Mouse (Mus musculus) liver, embryonic 11.5 days (tissue): ENCODE results near the gene Chpf. TPM values are rescaled to one million over a fixed set of nuclear protein-coding genes. Genes with fewer than 3 reads are reported as not detected.
A peak's percentile ranks its signal among the peaks of the same experiment; 100 is the strongest.

Experiments used
- ATAC-seq: fragments of 200-750 bp; cut with Nextera tagmentation; replicated peaks from 2 replicates; pipeline ENCODE4 v1.8.0; 2017; ENCODE audit warnings: moderate number of reproducible peaks, mild to moderate bottlenecking, moderate TSS enrichment, moderate library complexity; ENCODE audit not compliant: low FRiP score
- DNase-seq: peaks from one replicate; pipeline ENCODE4 v3.0.0-alpha.2; 2017; ENCODE audit warnings: low spot score
- H3K27ac ChIP-seq: fragments of 300-500 bp; sonication (generic); 2 replicates; pipeline ENCODE4 v1.5.1; 2014; ENCODE audit warnings: mild to moderate bottlenecking, low read depth, low read length, control low read depth
- H3K27me3 ChIP-seq: fragments of 300-500 bp; sonication (generic); replicated peaks from 2 replicates; pipeline ENCODE4 v1.6.1; 2014; ENCODE audit warnings: low read length, mixed read lengths; ENCODE audit not compliant: control insufficient read depth, insufficient read depth
- H3K36me3 ChIP-seq: fragments of 300-500 bp; sonication (generic); 2 replicates; pipeline ENCODE4 v1.6.1; 2014; ENCODE audit warnings: mild to moderate bottlenecking, low read length, moderate library complexity, mixed read lengths; ENCODE audit not compliant: control insufficient read depth, insufficient read depth
- H3K4me1 ChIP-seq: fragments of 300-500 bp; sonication (generic); replicated peaks from 2 replicates; pipeline ENCODE4 v1.6.1; 2014; ENCODE audit warnings: low read length, mixed read lengths; ENCODE audit not compliant: control insufficient read depth, insufficient read depth
- H3K4me2 ChIP-seq: fragments of 300-500 bp; sonication (generic); 2 replicates; pipeline ENCODE4 v1.6.1; 2014; ENCODE audit warnings: mild to moderate bottlenecking, control low read depth, moderate library complexity
- H3K4me3 ChIP-seq: fragments of 300-500 bp; sonication (generic); 2 replicates; pipeline ENCODE4 v1.5.1; 2014; ENCODE audit warnings: low read depth, low read length, control low read depth
- H3K9ac ChIP-seq: fragments of 300-500 bp; sonication (generic); 2 replicates; pipeline ENCODE4 v1.6.1; 2014; ENCODE audit warnings: low read depth, low read length, control low read depth
- H3K9me3 ChIP-seq: fragments of 300-500 bp; sonication (generic); 2 replicates; pipeline ENCODE4 v1.6.1; 2016; ENCODE audit warnings: low read length, inconsistent platforms, mixed read lengths; ENCODE audit not compliant: control insufficient read depth
- WGBS: fragments of 180-500 bp; shearing (Covaris S2); extraction: QIAGEN DNeasy Blood & Tissue Kit; methylation state at CpG from one replicate; pipeline ENCODE4 v1.1.7; 2014; 5-methylcytosine and 5-hydroxymethylcytosine counted together
- polyA plus RNA-seq: library from polyadenylated mRNA; unstranded; fragments of >200 nt; fragmentation: Nextera tagmentation; extraction: Ambion mirVana; gene quantifications from 2 replicates; pipeline ENCODE4 v1.2.1, GENCODE M21; 2014

Gene Chpf
- polyA plus RNA-seq, 1 experiment from 2014 or later: 17.9 TPM

- H3K4me2 ChIP-seq: no peak overlapping the region
- H3K4me1 ChIP-seq: peaks cover 22% of the 10 kb centered on the region
- DNase-seq (no peak), ATAC-seq (no peak)
- no peaks in the 10 kb centered on the region for H3K36me3 ChIP-seq
- no peak overlapping the region for H3K9ac ChIP-seq
- no peaks in the 10 kb centered on the region for H3K9me3 ChIP-seq
- H3K4me3 ChIP-seq: no peak overlapping the region
- WGBS: 59% methylated on average over 4 of the region's 4 CpGs
- H3K27ac ChIP-seq: peak overlapping the region; percentile 73
- peaks cover 25% of the 10 kb centered on the region for H3K27me3 ChIP-seq
Observed at GRCm38 (mm10) chr1:75511437-75512210, 32.5 kb upstream of the Chpf start.

- ATAC-seq: no peak
- H3K27ac ChIP-seq: no peak overlapping the region
- H3K4me2 ChIP-seq: no peak overlapping the region
- H3K9ac ChIP-seq: no peak overlapping the region
- H3K4me3 ChIP-seq: no peak overlapping the region
- DNase-seq: no peak
- no peaks in the 10 kb centered on the region for H3K9me3 ChIP-seq
- 52% methylated on average over 5 of the region's 5 CpGs for WGBS
- no peaks in the 10 kb centered on the region for H3K36me3 ChIP-seq
- H3K4me1 ChIP-seq: peaks cover 27% of the 10 kb centered on the region
- peaks cover 40% of the 10 kb centered on the region for H3K27me3 ChIP-seq
Observed at GRCm38 (mm10) chr1:75510154-75510553, 31.0 kb upstream of the Chpf start.

- Histone ChIP-seq H3K27me3 (peaks cover 46% of the 10 kb centered on the region), H3K27ac (no peak overlapping the region), H3K9me3 (no peaks in the 10 kb centered on the region), H3K36me3 (no peaks in the 10 kb centered on the region), H3K4me1 (peaks cover 27% of the 10 kb centered on the region), H3K4me3 (no peak overlapping the region), H3K9ac (no peak overlapping the region), H3K4me2 (no peak overlapping the region)
- no peak for ATAC-seq
- WGBS: 48% methylated on average over 20 of the region's 20 CpGs
- DNase-seq: no peak
Observed at GRCm38 (mm10) chr1:75509586-75509985, 30.5 kb upstream of the Chpf start.

- WGBS: 45% methylated on average over 10 of the region's 10 CpGs
- Histone ChIP-seq H3K27ac (peak within 1 kb of the TSS; percentile 92), H3K4me3 (peak within 1 kb of the TSS; percentile 69), H3K36me3 (no peaks in the 10 kb centered on the region), H3K4me1 (peaks cover 29% of the 10 kb centered on the region), H3K9me3 (no peaks in the 10 kb centered on the region), H3K27me3 (peaks cover 55% of the 10 kb centered on the region), H3K4me2 (peak within 1 kb of the TSS; percentile 68), H3K9ac (peak within 1 kb of the TSS; percentile 80)
- DNase-seq (no peak), ATAC-seq (no peak)
Observed at GRCm38 (mm10) chr1:75507006-75507405, 27.9 kb upstream of the Chpf start, which contains the start of gene Inha. Gene Inha (plus strand): TSS chr1:75507077.

GRCm38 (mm10) chr1:75505956-75506831, 27.1 kb upstream of the Chpf start, which contains the start of gene Obsl1:
Gene Obsl1 (minus strand): TSS chr1:75506452.
- under 1% methylated on average over 65 of the region's 65 CpGs for WGBS
- DNase-seq: peak; percentile 77
- Histone ChIP-seq H3K36me3 (peaks cover 5% of the 10 kb centered on the region; the same call in 1 of the 2 replicates), H3K27me3 (peaks cover 55% of the 10 kb centered on the region), H3K9me3 (no peaks in the 10 kb centered on the region), H3K4me3 (peak within 1 kb of the TSS; percentile 69), H3K4me1 (peaks cover 21% of the 10 kb centered on the region), H3K9ac (peak within 1 kb of the TSS; percentile 80), H3K4me2 (peak within 1 kb of the TSS; percentile 68), H3K27ac (peak within 1 kb of the TSS; percentile 92)
- ATAC-seq: peak; percentile 75

GRCm38 (mm10) chr1:75505159-75505955, 26.2 kb upstream of the Chpf start:
- H3K9me3 ChIP-seq: no peaks in the 10 kb centered on the region
- H3K9ac ChIP-seq: peak overlapping the region; percentile 80
- H3K4me3 ChIP-seq: peak overlapping the region; percentile 69
- peak overlapping the region; percentile 92 for H3K27ac ChIP-seq
- peaks cover 6% of the 10 kb centered on the region; the same call in 1 of the 2 replicates for H3K36me3 ChIP-seq
- peaks cover 55% of the 10 kb centered on the region for H3K27me3 ChIP-seq
- WGBS: 1% methylated on average over 83 of the region's 84 CpGs
- DNase-seq (peak; percentile 56), ATAC-seq (0 out of 2 replicates have a peak, but pooled peaks have one; percentile 27)
- peak overlapping the region; percentile 68 for H3K4me2 ChIP-seq
- peaks cover 15% of the 10 kb centered on the region for H3K4me1 ChIP-seq

GRCm38 (mm10) chr1:75504256-75505045, 25.3 kb upstream of the Chpf start:
- Histone ChIP-seq H3K4me3 (peak overlapping the region; percentile 69), H3K4me1 (peaks cover 15% of the 10 kb centered on the region), H3K36me3 (peaks cover 6% of the 10 kb centered on the region; the same call in 1 of the 2 replicates), H3K9ac (no peak overlapping the region), H3K9me3 (no peaks in the 10 kb centered on the region), H3K27ac (no peak overlapping the region), H3K27me3 (peaks cover 52% of the 10 kb centered on the region), H3K4me2 (peak overlapping the region; percentile 68)
- WGBS: 61% methylated on average over 9 of the region's 9 CpGs
- DNase-seq: no peak
- ATAC-seq: no peak
